Mouse (Mus musculus) hindbrain, embryonic 10.5 days (tissue): Measurements from ENCODE around the gene Vps18. TPM values are rescaled to one million over a fixed set of nuclear protein-coding genes. Genes with fewer than 3 reads are reported as not detected.

Experiments
- DNase-seq: peaks from one replicate; pipeline ENCODE4 v3.0.0-alpha.2; 2017; ENCODE audit warnings: low spot score
- H3K27ac ChIP-seq: fragments of 300-500 bp; sonication (generic); 2 replicates; pipeline ENCODE4 v1.5.1; 2016; ENCODE audit warnings: mild to moderate bottlenecking, moderate library complexity
- H3K27me3 ChIP-seq: fragments of 300-500 bp; sonication (generic); 2 replicates; pipeline ENCODE4 v1.6.1; 2016; ENCODE audit warnings: mild to moderate bottlenecking; ENCODE audit not compliant: poor library complexity, insufficient read depth, severe bottlenecking
- H3K36me3 ChIP-seq: fragments of 300-500 bp; sonication (generic); 2 replicates; pipeline ENCODE4 v1.6.1; 2016; ENCODE audit warnings: mild to moderate bottlenecking, moderate library complexity
- H3K4me1 ChIP-seq: fragments of 300-500 bp; sonication (generic); replicated peaks from 2 replicates; pipeline ENCODE4 v1.6.1; 2016; ENCODE audit warnings: mild to moderate bottlenecking
- H3K4me3 ChIP-seq: fragments of 300-500 bp; sonication (generic); 2 replicates; pipeline ENCODE4 v1.5.1; 2016; ENCODE audit warnings: mild to moderate bottlenecking, moderate library complexity
- H3K9me3 ChIP-seq: fragments of 300-500 bp; sonication (generic); 2 replicates; pipeline ENCODE4 v1.6.1; 2016; ENCODE audit warnings: mild to moderate bottlenecking, moderate library complexity
- WGBS: fragments of 180-500 bp; shearing (Covaris S2); methylation state at CpG from one replicate; pipeline ENCODE4 v1.1.7; 2016; 5-methylcytosine and 5-hydroxymethylcytosine counted together
- polyA plus RNA-seq: library from polyadenylated mRNA; unstranded; fragments of >200 nt; fragmentation: Nextera tagmentation; extraction: Ambion mirVana; gene quantifications from 2 replicates; pipeline ENCODE4 v1.2.1, GENCODE M21; 2016

Vps18 gene
- polyA plus RNA-seq, 1 experiment from 2014 or later: 26.7 TPM

DNA sequence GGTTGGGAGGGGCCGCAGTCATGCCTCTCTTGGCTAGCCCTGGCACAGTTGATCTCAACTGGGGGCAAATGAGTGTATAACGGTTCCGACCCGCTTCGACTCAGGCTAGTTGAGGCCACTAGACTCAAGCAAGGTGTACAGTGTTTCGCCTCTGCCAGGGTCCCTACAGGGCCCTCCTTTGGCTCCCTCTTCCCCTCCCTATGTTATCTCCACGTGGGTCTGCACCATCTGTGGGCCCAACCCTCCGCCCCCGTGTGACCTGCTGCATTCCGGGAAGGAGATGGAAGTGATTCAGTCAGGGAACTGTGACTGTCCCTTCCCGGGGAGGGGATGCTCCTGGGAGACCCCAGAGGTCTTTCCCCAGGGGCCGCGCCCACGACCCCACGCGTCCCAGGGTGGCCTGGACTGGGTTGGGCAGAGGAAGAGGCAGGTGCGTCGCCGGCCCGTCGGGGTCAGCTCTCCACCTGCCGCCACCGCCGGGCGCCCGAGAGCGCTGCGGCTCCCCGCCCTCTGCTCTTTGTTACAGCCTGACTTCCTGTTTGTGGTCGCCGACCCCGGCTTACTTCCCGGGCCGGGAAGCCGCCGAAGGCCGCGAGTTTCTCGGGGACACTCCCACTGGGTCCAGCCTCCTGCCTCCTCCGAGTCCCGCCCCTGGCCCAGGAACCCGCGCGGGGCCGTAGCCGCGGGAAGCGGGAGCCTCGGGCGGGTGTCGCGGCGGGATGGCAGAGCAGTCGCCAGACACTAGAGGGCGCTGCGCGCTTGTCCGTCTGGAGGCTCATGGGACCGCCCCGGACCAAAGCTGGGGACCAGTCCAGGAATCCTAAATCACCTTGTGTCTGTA, 49.1 kb downstream of the Vps18 start:
- peak overlapping the region; percentile 94 for H3K27ac ChIP-seq
- H3K4me3 ChIP-seq: peak overlapping the region; percentile 70
- H3K27me3 ChIP-seq: peaks cover 41% of the 10 kb centered on the region
- DNase-seq: peak; percentile 88
- peaks cover 21% of the 10 kb centered on the region for H3K4me1 ChIP-seq
- WGBS: 7% methylated on average over 60 of the region's 60 CpGs
- H3K9me3 ChIP-seq: no peaks in the 10 kb centered on the region
- H3K36me3 ChIP-seq: no peaks in the 10 kb centered on the region

DNA sequence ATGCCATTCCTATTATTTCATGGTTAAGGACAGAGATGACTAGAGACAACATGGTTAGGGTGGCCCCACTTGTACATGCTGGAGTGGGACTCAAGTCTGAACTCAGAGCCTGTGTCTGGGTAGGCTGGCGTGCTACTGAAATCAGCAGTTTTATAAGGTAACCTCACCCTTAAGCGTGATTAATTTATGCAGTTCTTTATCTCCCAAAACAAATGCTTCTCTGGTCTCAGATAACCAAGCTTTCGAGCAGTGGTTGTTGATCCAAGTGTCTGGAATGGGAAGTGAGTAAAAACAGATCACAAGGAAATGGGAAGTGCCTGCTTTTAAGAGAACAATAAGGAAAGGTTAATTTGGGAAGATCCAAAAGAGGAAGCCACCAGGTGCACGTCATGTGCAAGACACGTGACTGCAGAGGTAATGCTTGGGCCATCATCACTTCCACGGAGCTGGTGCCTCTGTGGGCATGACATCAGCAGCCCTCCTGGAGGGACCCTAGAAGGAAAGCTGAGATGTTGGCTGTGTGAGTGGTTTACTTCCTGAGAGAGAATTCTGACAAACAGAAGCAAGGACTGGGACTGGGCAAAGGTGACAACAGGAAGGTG, 56.1 kb downstream of the Vps18 start:
- DNase-seq: no peak
- Histone ChIP-seq H3K36me3 (no peaks in the 10 kb centered on the region), H3K9me3 (no peaks in the 10 kb centered on the region), H3K4me1 (0 out of 2 replicates have a peak, but pooled peaks cover 3% of the 10 kb centered on the region), H3K27me3 (peaks cover 10% of the 10 kb centered on the region), H3K27ac (no peak overlapping the region), H3K4me3 (no peak overlapping the region)
- WGBS: 61% methylated on average over 6 of the region's 6 CpGs

Other genes starting within 250 kb of the Vps18 start
- 39.9 and 57.6 TPM in 2 replicates for gene Knl1, start 241.6 kb upstream of the Vps18 start, polyA plus RNA-seq
- gene Rad51, start 175.9 kb upstream of the Vps18 start, polyA plus RNA-seq: 61.6 and 87.3 TPM in 2 replicates
- gene Rmdn3, start 131.7 kb upstream of the Vps18 start, polyA plus RNA-seq: 43.6 and 48.1 TPM in 2 replicates
- gene Gchfr, start 121.0 kb upstream of the Vps18 start, polyA plus RNA-seq: 3.3 and 6.1 TPM in 2 replicates
- 0.75 and 0.85 TPM in 2 replicates for gene Gm14137, start 114.2 kb upstream of the Vps18 start, polyA plus RNA-seq
- 52.2 and 57.4 TPM in 2 replicates for gene Zfyve19, start 80.1 kb upstream of the Vps18 start, polyA plus RNA-seq
- gene Dnajc17, start 79.9 kb upstream of the Vps18 start, polyA plus RNA-seq: 22.9 and 24.9 TPM in 2 replicates
- not detected in 2 replicates for gene Ppp1r14d, start 58.8 kb upstream of the Vps18 start, polyA plus RNA-seq
- 5.4 and 8.2 TPM in 2 replicates for gene Spint1, start 51.4 kb upstream of the Vps18 start, polyA plus RNA-seq
- gene Rhov, start 17.5 kb upstream of the Vps18 start, polyA plus RNA-seq: 1.2 and 3.8 TPM in 2 replicates
- 4.7 and 5.8 TPM in 2 replicates for gene Dll4, start 37.0 kb downstream of the Vps18 start, polyA plus RNA-seq
- 0.67 and 0.81 TPM in 2 replicates for gene Chac1, start 62.5 kb downstream of the Vps18 start, polyA plus RNA-seq
- gene Ino80, start 188.9 kb downstream of the Vps18 start, polyA plus RNA-seq: 3.0 and 3.7 TPM in 2 replicates